Mouse (Mus musculus) CD4-positive, CD25-positive, alpha-beta regulatory T cell, adult 4 months (primary cell): ENCODE measurements at regions not wholly inside any gene's neighbourhood (a gene's known extent, or its start where the extent isn't known, plus 50 kb on each side); places are given as distances from the start of the nearest gene placed in this dataset.
A peak's percentile ranks its signal among the peaks of the same experiment; 100 is the strongest.

Source experiments
- ATAC-seq: one replicate; pipeline ENCODE4 v1.8.0; 2017

DNA sequence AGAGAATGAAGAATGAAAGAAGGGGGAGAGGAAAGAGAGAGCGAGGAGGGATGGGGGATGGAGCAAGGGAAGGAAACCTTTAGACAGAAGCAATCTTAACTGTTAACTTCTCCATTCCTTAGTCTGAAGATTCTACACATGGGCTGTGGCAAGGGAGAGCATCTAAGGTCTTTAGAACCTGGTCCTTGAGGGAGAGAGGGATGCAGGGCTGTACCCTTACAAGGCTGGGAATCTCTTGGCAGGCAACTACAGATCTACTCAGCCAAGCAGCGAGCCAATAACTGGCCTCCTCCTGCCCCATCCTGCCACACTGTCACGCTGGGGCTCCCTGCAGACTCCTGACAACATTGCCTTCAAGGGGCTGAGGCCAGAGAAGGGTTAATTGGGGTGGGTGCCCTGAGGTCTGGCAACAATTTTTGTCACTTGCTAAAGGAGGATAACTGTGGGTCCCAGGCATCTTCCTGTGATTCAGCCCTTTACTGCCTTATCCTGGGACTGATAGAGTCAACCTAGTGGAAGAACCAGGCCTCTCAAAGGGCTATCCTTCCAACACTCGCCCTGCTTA, 205.7 kb downstream of the Rpap3 start:
- ATAC-seq: no peak

DNA sequence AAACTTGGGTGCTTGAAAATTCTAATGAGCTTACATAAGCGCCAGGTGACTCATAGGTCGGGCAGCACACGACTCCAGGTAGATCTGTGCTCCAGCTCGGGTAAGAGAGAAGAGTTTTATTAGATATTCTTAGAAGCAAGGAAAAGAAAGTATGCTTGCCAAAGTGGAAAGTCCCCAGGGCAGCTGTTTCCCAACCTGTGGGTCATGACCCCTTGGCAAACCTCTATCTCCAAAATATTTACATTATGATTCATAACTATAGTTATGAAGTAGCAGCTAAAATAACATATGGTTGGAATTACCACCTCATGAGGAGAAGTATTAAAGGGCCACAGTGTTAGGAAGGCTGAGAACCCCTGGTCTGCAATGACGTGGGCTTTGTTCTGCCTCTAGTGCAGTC, 206.4 kb downstream of the Rpap3 start:
- ATAC-seq: peak; percentile 39

DNA sequence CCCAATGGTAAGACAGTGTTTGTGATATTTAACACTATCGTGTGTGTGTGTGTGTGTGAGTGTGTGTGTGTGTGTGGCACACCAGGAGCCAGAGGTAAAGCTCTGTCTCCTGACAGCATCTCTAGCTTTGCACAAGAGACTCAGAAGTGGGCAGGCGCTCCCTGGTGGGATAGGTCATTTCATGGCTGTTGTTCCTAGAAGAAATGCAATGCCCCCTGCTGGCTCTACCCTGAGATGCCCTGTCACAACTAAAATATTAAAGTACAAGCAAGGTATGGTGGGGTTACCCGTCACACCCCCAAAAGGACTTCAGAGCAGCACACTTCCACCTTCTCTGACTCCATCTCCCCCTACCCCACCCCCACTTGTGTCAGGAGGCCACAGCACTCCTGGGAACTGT, 207.2 kb downstream of the Rpap3 start:
- peak; percentile 74 for ATAC-seq

DNA sequence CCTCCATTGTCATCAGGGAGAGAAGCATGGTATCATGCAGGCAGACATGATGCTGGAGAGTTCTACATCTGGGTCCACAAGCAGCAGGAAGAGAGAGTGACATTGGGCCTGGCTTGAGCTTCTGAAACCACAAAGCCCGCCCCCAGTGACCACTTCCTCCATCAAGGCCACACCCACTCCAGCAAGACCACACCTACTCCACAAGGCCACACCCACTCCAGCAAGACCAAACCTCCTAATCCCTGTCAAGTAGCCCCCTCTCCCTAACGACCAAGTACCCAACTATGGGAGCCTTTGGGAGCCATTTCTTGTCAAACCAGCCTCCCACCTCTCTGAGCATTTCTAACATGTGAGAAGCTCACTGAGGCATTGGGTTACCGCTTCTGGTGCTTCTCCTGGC, 209.6 kb downstream of the Rpap3 start:
- no peak for ATAC-seq

DNA sequence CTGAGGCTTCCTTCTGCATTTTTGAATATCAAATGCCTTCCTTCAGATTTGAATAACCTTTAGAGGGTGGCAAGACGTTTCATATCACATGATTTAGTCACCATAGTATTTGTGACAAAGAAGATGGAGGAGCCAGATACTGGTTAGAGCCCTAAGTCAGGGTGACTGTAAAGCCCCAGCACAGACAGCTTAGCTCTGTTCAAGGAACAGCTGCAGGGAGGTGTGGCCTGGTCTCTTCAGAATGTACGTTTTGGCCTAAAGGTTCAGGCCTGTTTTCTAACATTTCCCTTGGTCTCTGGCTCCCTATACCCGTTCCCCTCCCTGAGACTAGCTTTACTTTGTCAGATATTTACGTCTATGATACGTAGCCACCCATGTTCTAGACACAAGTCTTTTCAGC, 212.3 kb downstream of the Rpap3 start:
- ATAC-seq: no peak

DNA sequence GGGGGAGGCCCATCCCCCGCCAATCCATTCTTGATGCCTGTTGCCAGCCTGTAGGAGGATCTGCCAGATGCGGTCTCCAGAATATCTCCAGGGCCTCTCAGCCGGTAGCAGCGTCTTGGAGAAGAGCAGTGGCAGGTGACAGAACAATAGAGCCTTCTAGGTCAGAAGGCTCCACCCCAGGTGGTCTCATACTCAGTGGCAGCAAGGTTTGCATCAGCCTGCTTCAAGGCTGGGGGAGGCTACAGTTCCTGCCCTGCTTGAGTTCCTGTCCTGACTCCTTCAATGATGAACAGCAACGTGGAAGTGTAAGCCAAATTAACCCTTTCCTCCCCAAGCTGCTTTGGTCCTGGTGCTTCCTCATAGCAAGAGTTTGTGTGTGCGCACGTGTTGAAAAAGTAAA, 213.8 kb downstream of the Rpap3 start:
- ATAC-seq: no peak

DNA sequence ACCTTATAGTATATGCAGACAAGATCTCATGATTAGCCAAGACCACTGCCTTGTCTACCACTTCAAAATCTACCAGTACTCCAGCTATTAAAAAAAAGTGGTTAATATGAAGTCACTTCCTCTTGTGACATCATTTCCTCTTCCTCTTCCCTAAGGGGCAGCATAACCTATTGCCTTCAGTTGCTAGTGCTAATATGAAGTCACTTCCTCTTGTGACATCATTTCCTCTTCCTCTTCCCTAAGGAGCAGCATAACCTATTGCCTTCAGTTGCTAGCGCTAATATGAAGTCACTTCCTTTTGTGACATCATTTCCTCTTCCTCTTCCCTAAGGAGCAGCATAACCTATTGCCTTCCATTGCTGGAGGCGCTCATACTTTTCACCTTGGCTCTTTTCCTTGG, 218.2 kb downstream of the Rpap3 start:
- no peak for ATAC-seq

DNA sequence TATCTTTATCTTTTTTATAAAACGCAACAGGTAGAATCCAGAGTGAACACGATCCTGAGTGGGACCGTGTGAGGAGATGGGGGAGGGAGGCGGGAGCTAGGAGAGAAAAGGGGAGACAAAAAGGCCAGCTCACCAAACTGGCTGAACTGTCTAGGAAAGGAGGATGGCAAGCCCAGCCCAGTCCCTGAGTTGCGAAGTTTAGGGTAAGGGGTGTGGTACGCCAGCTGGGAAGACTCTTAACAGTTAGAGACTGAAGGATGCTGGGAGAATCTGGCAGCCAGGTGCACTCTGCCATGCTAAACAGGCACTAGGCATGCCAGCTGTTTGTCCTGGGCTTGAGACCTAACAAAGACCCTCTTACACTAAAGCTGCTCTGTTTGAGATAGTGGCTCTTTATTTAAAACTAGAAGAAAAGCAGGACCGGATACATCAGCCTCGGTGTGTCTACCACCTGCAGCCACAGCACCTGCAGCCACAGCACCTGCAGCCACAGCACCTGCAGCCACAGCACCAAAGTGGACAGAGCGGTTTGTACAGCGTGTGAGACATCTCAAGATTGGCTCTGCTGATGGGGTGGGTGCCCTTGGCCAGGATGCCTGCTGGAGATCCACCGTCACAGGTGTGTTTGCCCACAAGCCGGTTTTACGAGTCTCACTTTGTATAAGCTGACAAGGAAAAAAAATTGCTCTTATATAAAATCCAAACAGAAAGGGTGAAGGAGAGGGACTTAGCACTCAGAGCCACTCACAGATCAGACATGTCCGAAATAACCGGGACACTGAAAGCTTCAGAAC, 225.1 kb upstream of the Amigo2 start:
- no peak for ATAC-seq

DNA sequence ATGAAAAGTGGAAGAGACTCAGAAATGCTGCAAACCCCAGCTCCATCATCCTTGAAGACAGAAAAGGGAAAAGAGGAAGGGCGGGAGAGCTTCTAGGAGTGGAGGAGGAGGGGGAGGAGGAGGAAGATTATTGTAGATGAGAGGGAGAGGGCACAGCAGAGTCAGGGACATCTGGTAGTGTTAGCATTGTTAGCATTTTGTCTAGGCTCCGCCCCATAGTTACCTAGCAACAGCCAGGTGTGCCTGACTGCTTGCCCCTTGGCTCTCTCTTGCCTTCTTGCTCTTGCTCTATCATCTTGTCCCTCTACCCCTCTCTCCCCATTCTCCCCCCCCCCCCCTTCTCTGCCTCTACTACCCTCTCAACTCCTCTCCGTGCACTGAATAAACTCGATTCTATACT, 224.4 kb upstream of the Amigo2 start:
- no peak for ATAC-seq

DNA sequence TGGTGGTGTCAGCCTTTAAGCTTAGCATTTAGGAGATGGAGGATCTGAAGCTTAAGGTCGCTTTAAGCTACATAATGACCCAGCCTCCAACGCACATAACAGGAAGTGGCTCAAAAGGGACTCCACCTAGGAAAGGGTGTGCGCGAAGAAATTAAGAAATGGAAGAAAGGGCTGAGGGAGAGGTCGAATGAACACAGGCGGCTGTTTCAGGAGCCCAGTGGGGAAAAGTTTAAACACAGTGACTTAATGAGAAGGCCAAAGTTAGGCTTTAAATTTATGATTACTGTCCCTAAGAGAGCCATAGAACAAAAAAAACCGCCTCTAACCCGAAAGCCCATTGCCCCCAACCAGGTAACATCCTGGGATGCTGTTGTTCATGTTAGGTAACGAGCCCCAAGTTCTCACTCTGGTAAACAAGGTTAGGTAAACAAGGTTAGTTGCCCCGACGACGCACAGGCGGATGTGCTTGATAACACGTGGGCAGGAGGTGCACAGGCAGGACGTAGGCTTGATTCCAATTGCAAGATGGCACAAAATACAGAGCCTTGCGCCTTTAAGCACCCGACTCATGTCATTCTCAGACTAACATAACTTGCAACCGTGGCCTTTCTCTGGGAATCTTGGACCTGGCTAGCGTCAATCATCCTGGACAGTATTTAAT, 222.7 kb upstream of the Amigo2 start:
- peak; percentile 76 for ATAC-seq

DNA sequence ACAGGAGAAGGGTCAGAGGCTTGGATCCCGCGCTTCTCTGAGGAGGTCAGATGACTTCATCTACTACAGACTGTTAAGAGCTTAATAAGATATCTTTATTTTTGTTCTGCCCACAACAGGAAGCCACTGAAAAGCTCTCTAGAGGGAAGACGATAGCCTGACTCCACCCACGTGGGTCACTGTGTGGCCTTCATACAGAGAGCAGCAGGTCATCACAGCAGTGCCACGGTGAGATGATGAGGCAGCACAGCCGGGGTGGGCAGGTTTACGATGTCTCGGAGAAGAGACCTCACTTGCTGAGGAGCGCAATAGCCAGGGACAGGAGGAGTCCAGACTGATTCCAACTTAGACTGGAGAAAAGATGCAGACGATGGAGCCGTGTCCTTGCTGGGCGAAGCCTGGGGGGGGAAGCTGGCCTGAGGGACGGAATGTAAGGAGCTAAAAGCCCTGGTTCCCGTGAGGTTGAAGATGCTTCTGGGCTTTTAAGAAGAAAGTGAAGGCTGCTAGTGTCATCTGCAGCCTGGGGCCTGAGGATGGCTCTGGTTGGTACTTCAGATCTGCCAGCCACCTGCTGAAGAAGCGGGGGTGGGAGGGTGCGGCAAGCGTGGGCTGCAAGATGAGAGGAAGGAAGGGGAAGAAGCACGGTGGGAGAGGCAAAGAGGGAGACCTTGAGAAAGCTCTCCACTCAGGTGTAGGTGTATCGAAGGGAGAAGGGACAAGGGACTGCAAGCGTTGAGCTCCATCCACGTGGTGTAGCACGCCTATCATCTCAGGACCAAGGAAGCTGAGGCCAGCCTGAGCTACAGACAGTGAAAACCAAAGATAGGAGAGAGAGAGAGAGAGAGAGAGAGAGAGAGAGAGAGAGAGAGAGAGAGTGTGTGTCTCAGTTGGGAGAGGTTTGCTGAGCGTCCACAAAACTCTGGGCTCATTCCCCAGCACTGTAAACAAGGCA, 221.9 kb upstream of the Amigo2 start:
- peak; percentile 44 for ATAC-seq

DNA sequence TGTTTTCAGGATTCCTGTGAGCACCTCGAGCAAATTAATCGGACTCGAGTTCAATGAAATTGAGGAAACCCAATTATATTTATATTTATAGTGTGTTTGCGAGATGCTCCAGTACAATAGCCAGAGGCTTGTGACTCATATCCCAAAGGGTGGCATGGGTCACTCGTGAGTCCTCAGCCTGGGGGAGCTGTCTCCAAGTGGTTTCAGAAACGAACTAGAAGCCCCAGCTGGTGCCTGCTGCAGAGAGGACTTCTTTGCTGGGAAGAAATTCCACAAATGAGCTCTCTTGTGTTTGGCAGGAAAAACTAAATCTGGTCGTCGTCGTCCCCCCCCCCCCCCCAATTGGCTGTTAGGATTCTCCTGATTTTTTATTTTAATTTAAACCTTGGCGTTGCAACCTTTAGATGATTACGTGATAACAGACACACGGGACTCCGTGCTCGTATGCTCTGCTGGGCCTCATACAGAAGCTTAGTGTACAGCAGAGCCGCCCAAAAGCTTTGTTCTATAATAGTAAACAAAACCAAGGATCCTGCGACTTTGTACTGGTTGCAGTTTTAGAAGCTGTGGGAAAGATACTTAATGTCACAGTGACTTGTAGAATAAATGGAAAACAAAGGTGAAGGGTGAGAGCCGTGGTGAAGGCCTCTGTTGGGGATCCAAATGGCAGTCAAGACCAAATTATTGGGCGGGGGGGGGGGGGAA, 220.8 kb upstream of the Amigo2 start:
- ATAC-seq: no peak

DNA sequence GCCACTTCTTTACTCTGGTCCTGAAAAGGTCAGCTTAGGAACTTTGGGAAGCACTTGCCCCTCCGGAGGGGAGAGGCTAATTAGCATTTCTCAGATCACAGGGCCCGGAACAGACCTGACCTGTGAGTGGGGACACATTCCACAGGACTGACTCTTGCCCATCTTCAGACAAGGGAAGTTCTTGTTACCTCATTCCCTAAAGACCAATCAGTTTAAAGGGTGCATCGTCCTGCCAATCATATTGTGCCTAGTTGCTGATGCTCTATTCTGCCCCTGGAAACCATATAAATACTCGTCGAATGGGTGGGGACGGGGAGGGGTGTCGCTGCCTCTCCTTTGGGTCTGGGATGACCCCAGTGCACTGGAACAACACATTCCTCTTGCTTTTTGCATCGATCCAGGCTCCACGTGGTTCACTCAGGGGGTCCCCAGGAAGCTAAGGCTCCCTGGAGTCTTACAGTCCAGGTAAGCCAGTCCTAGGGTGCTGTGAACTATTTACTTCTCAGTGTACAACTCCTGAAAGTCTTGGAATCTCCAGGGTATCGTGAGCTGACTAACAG, 219.9 kb upstream of the Amigo2 start:
- ATAC-seq: no peak

DNA sequence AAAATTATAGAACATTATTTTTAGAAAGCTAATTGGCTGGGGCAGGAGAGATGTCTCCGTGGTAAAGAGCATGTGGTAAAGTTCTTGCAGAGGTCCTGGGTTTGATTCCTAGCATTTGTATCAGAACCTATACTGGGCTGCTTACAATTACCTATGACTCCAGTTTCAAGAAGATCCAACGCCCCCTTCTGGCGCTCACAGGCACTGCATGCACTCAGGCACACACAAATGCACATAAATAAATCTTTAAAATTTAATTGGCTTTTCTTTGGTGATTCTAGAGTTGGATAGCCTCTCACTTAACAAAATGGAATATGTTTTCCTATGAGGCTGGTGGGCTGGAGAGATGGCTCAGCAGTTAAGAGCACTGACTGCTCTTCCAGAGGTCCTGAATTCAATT, 219.0 kb upstream of the Amigo2 start:
- no peak for ATAC-seq

DNA sequence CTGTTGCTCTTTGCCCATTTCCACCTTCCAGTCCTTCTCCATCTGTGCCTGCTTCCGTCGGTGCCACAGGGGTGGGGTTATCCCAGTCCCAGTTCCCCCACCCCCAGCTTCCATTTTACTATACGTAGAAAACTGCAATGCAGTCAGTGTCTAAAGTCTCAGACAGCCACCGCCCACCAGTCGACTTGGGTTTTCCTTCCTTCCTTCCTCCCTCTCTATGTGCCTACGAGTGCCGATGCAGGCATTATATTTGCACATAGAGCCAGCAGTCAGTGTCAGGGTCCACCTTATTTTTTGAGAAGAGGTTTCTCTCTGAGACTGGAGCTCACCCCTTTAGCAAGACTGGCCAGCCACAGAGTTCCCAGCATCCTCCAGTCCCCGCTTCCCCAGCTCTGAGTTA, 218.3 kb upstream of the Amigo2 start:
- no peak for ATAC-seq

DNA sequence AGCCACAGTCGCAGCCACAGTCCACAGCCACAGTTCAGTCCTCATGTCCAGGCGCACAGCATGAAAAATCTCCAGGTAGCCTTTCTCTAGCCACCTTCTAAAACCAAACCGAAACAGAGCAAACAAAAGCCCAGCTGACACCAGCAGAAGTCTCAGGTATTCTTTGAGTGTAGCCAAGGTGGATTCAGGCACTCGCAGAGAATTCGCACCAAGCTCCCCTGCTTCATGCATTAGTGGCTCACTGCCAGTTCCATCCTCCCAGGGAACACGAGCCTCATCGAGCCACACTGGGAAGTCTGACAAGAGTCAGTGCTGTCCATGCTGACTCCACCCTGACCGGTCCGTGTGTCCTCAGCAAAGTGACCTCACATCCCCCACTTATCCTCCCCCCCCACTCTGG, 217.7 kb upstream of the Amigo2 start:
- ATAC-seq: no peak

DNA sequence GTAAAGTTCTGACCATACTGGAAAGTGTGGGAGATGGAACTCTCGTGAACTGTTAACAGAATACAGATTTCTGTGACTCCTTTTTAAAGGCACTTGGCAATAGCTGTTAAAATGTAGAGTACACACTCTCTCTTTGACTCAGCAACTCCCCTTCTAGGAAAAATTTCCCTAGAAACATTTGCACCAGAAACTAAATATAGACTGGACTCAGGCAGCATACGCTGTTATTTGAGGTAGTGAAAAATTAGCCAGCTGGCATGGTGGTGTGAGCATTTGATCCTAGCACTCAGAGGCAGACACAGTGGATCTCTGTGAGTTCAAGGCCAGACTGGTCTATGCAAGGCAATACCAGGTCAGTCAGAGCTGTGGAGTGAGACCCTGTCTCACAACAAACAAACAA, 215.5 kb upstream of the Amigo2 start:
- ATAC-seq: no peak

DNA sequence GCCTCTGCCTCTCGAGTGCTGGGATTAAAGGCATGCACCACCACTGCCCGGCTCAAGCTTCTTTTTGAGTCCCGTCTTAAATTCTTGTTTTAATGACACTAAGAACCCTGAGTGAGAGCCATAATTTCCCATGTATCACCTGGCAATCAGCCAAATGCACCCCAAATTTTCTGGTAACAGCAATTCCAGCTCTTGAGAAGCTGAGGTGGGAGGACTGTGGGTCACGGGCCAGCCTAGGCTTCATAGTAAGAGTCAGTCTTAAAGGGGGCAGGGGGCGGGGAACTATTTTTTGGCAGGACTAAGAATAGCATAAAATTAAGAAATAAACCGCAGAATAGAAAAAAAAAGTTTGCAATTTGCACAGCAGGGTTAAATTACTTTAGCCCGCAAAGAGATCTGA, 214.9 kb upstream of the Amigo2 start:
- no peak for ATAC-seq

DNA sequence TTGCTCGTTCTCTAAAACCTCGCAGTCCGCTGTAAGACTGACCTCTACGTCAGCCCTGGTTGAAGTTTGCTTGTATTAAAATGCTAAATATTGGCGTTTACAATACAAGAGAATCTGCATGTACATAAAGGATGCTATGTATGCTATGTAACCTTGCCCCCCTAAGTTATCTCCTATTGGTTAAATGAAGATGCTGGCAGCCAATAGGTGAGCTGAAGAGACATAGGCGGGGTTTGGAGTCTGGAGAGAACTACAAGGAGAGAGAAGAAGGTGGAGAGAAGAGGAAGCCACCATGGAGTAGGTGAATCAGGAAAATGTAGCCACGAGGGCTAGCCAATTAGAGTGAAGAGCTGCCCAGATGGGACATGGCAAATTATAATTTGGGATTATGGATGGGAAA, 214.0 kb upstream of the Amigo2 start:
- no peak for ATAC-seq

DNA sequence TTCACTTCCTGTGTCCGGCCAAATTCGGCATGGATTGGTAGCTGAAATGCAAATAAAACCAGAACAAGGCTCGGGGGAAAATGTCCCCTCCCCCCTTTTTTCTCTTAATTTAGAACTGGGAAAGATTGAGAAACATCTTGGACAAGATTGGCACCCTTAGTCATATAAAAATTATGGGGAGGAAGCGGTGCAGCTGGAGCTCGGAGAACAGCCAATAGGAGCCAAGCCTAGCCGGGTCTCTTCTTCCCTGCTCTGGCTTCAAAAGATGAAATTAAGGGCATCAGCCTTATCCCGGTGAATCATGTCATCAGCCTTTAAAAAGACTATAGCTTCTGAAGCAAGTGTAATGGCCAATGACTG, 213.3 kb upstream of the Amigo2 start:
- ATAC-seq: no peak

DNA sequence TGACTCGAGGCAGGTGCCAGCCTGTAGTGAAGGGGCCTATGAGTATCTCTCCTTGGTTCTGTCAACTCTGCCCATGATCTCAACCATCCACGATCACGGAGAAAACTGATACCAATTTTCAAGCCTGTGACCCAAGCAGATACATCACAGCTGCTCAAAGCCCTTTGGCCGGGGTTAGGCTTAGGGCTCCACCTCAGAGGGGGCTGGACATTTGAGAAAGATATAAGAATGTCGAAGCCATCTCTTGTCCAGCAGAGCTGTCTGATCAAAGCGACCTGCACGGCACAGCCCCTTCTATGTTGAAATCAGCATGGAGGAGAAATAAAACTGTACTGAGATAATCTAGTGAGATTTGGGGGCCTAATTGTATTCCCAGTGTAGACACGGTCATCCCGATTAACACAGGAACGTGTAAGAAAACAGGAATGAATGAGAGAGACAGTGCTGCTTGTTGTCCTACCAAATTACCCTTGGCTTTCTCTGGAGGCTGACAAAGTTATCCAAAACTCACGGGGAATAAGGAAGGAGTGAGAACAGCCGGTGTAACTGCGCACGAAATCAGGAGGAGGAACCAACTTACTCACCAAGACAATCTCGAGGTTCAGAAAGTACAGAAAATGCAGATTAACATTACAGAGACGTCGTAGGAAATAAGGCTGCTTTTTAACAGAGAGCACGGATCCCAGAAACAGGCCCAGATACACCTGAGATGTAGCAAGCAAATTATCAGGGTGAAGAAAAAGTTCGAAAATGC, 212.7 kb upstream of the Amigo2 start:
- no peak for ATAC-seq
